Mouse (Mus musculus): ENCODE data around the gene Tkfc. TPM values are rescaled to one million over a fixed set of nuclear protein-coding genes. Genes with fewer than 3 reads are reported as not detected.
"Not testable (repeated sequence)": the region's sequence is repeated elsewhere in the genome, so short reads cannot be mapped to it uniquely, and the experiment has no call there.

Tkfc gene
- polyA plus RNA-seq, 1 experiment, result 5.3 TPM

GRCm38 (mm10) chr19:10561558-10562314 is 43.7 kb downstream of the Tkfc start:
- no peak overlapping the region for H3K27ac ChIP-seq (ENCODE audit: control insufficient read depth, insufficient read depth, low read depth, low read length, poor library complexity)
- TF ChIP-seq POLR2A (IDR thresholded peaks at IDR 0.05; ENCODE audit: borderline replicate concordance, control insufficient read depth, low read depth, low read length) (no peak), CTCF (IDR thresholded peaks at IDR 0.05; ENCODE audit: control insufficient read depth, insufficient read depth, low read length) (no peak)
- WGBS, result 66% methylated on average over 6 of the region's 6 CpGs

GRCm38 (mm10) chr19:10560108-10560507 is 45.3 kb downstream of the Tkfc start:
- Histone ChIP-seq H3K27ac (ENCODE audit: control insufficient read depth, insufficient read depth, low read depth, low read length, poor library complexity) (no peak overlapping the region), H3K4me3 (replicated peaks; ENCODE audit: control insufficient read depth, low read depth, low read length) (no peak overlapping the region), H3K4me1 (ENCODE audit: control insufficient read depth, insufficient read depth, low read length) (no peaks in the 10 kb centered on the region; the same call in 1 of the 2 replicates)
- TF ChIP-seq POLR2A (IDR thresholded peaks at IDR 0.05; ENCODE audit: borderline replicate concordance, control insufficient read depth, low read depth, low read length) (no peak), CTCF (IDR thresholded peaks at IDR 0.05; ENCODE audit: control insufficient read depth, insufficient read depth, low read length) (no peak)
- WGBS, result 54% methylated on average over 5 of the region's 5 CpGs

More at GRCm38 (mm10) chr19:10561558-10562314, 43.7 kb downstream of the Tkfc start:
- Histone ChIP-seq H3K4me1 (ENCODE audit: control insufficient read depth, insufficient read depth, low read length) (no peaks in the 10 kb centered on the region), H3K4me3 (replicated peaks; ENCODE audit: control insufficient read depth, low read depth, low read length) (no peak overlapping the region)

- H3K27ac ChIP-seq (ENCODE audit: control insufficient read depth, insufficient read depth, low read depth, low read length, poor library complexity); H3K4me1 ChIP-seq (ENCODE audit: control insufficient read depth, insufficient read depth, low read length); H3K4me3 ChIP-seq (replicated peaks; ENCODE audit: control insufficient read depth, low read depth, low read length): not testable (repeated sequence)
- 63% methylated on average over 4 of the region's 4 CpGs for WGBS
Measured at GRCm38 (mm10) chr19:10557837-10558375, 47.5 kb downstream of the Tkfc start.

GRCm38 (mm10) chr19:10557430-10557829 is 48.0 kb downstream of the Tkfc start:
- WGBS, result 82% methylated on average over 2 of the region's 2 CpGs
- Histone ChIP-seq H3K27ac (ENCODE audit: control insufficient read depth, insufficient read depth, low read depth, low read length, poor library complexity) (no peak overlapping the region), H3K4me1 (ENCODE audit: control insufficient read depth, insufficient read depth, low read length) (no peaks in the 10 kb centered on the region; the same call in 1 of the 2 replicates), H3K4me3 (replicated peaks; ENCODE audit: control insufficient read depth, low read depth, low read length) (no peak overlapping the region)
- no peak for TF ChIP-seq POLR2A (IDR thresholded peaks at IDR 0.05; ENCODE audit: borderline replicate concordance, control insufficient read depth, low read depth, low read length)
- no peak for TF ChIP-seq CTCF (IDR thresholded peaks at IDR 0.05; ENCODE audit: control insufficient read depth, insufficient read depth, low read length)

GRCm38 (mm10) chr19:10557001-10557400 is 48.5 kb downstream of the Tkfc start:
- TF ChIP-seq CTCF (IDR thresholded peaks at IDR 0.05; ENCODE audit: control insufficient read depth, insufficient read depth, low read length) (no peak), POLR2A (IDR thresholded peaks at IDR 0.05; ENCODE audit: borderline replicate concordance, control insufficient read depth, low read depth, low read length) (no peak)

GRCm38 (mm10) chr19:10555624-10556510 is 49.6 kb downstream of the Tkfc start, which contains the start of gene Tmem216:
TSS of gene Tmem216 (minus strand) at chr19:10556238.
- 1% methylated on average over 43 of the region's 43 CpGs for WGBS
- H3K4me3 ChIP-seq (replicated peaks; ENCODE audit: control insufficient read depth, low read depth, low read length), result peak within 1 kb of the TSS; percentile 98
- H3K27ac ChIP-seq (ENCODE audit: control insufficient read depth, insufficient read depth, low read depth, low read length, poor library complexity), result peak within 1 kb of the TSS; percentile 77
- no peaks in the 10 kb centered on the region; the same call in 1 of the 2 replicates for H3K4me1 ChIP-seq (ENCODE audit: control insufficient read depth, insufficient read depth, low read length)
- TF ChIP-seq CTCF (IDR thresholded peaks at IDR 0.05; ENCODE audit: control insufficient read depth, insufficient read depth, low read length), result no peak
- TF ChIP-seq POLR2A (IDR thresholded peaks at IDR 0.05; ENCODE audit: borderline replicate concordance, control insufficient read depth, low read depth, low read length), result peak; percentile 76; the same call in 1 of the 2 replicates

More at GRCm38 (mm10) chr19:10557001-10557400, 48.5 kb downstream of the Tkfc start:
- Histone ChIP-seq H3K27ac (ENCODE audit: control insufficient read depth, insufficient read depth, low read depth, low read length, poor library complexity) (no peak overlapping the region; the same call in 1 of the 2 replicates), H3K4me1 (ENCODE audit: control insufficient read depth, insufficient read depth, low read length) (no peaks in the 10 kb centered on the region; the same call in 1 of the 2 replicates), H3K4me3 (replicated peaks; ENCODE audit: control insufficient read depth, low read depth, low read length) (no peak overlapping the region)
- WGBS, result 57% methylated on average over 2 of the region's 2 CpGs

- Histone ChIP-seq H3K4me1 (ENCODE audit: control insufficient read depth, insufficient read depth, low read length) (no peaks in the 10 kb centered on the region), H3K4me3 (replicated peaks; ENCODE audit: control insufficient read depth, low read depth, low read length) (no peak overlapping the region), H3K27ac (ENCODE audit: control insufficient read depth, insufficient read depth, low read depth, low read length, poor library complexity) (no peak overlapping the region)
- WGBS, result 70% methylated on average over 5 of the region's 5 CpGs
- TF ChIP-seq POLR2A (IDR thresholded peaks at IDR 0.05; ENCODE audit: borderline replicate concordance, control insufficient read depth, low read depth, low read length), result no peak
- TF ChIP-seq CTCF (IDR thresholded peaks at IDR 0.05; ENCODE audit: control insufficient read depth, insufficient read depth, low read length), result no peak
Measured at GRCm38 (mm10) chr19:10539454-10539853, 66.0 kb downstream of the Tkfc start.

Other genes with a start within 250 kb of the Tkfc start
- gene Syt7, start 216.6 kb downstream of the Tkfc start, polyA plus RNA-seq (2011; ENCODE audit: insufficient read depth, insufficient read length, low replicate concordance, missing spikeins), result 0.37 and 1.9 TPM in 2 replicates
- not detected in 2 replicates for gene Lrrc10b, start 148.2 kb downstream of the Tkfc start, polyA plus RNA-seq (2011; ENCODE audit: insufficient read depth, insufficient read length, low replicate concordance, missing spikeins)
- 1.00 and 2.9 TPM in 2 replicates for gene Ppp1r32, start 122.7 kb downstream of the Tkfc start, polyA plus RNA-seq (2011; ENCODE audit: insufficient read depth, insufficient read length, low replicate concordance, missing spikeins)
- 46.7 and 87.1 TPM in 2 replicates for gene Cpsf7, start 80.4 kb downstream of the Tkfc start, polyA plus RNA-seq (2011; ENCODE audit: insufficient read depth, insufficient read length, low replicate concordance, missing spikeins)
- 23.6 and 31.2 TPM in 2 replicates for gene Sdhaf2, start 79.5 kb downstream of the Tkfc start, polyA plus RNA-seq (2011; ENCODE audit: insufficient read depth, insufficient read length, low replicate concordance, missing spikeins)
- 18.5 and 25.1 TPM in 2 replicates for gene Tmem216, start 49.4 kb downstream of the Tkfc start, polyA plus RNA-seq (2011; ENCODE audit: insufficient read depth, insufficient read length, low replicate concordance, missing spikeins)
- gene Cyb561a3, start 28.5 kb downstream of the Tkfc start, polyA plus RNA-seq (2011; ENCODE audit: insufficient read depth, insufficient read length, low replicate concordance, missing spikeins), result 17.7 and 34.4 TPM in 2 replicates
- gene Tmem138, start 28.3 kb downstream of the Tkfc start, polyA plus RNA-seq (2011; ENCODE audit: insufficient read depth, insufficient read length, low replicate concordance, missing spikeins), result 7.2 and 16.5 TPM in 2 replicates
- gene Ddb1, start 327 bp downstream of the Tkfc start, polyA plus RNA-seq (2011; ENCODE audit: insufficient read depth, insufficient read length, low replicate concordance, missing spikeins), result 59.3 and 107 TPM in 2 replicates
- 0.41 and 0.77 TPM in 2 replicates for gene Vwce, start 28.6 kb upstream of the Tkfc start, polyA plus RNA-seq (2011; ENCODE audit: insufficient read depth, insufficient read length, low replicate concordance, missing spikeins)
- gene Pga5, start 72.4 kb upstream of the Tkfc start, polyA plus RNA-seq (2011; ENCODE audit: insufficient read depth, insufficient read length, low replicate concordance, missing spikeins), result not detected in 2 replicates
- 14.4 and 29.5 TPM in 2 replicates for gene Vps37c, start 83.1 kb upstream of the Tkfc start, polyA plus RNA-seq (2011; ENCODE audit: insufficient read depth, insufficient read length, low replicate concordance, missing spikeins)
- 1.1 and 2.2 TPM in 2 replicates for gene Cd5, start 133.3 kb upstream of the Tkfc start, polyA plus RNA-seq (2011; ENCODE audit: insufficient read depth, insufficient read length, low replicate concordance, missing spikeins)
- 2.1 TPM in 2 replicates for gene Cd6, start 224.4 kb upstream of the Tkfc start, polyA plus RNA-seq (2011; ENCODE audit: insufficient read depth, insufficient read length, low replicate concordance, missing spikeins)
- 9.5 and 19.7 TPM in 2 replicates for gene Slc15a3, start 234.1 kb upstream of the Tkfc start, polyA plus RNA-seq (2011; ENCODE audit: insufficient read depth, insufficient read length, low replicate concordance, missing spikeins)

All from bone marrow, adult 2 months (tissue).